Mouse (Mus musculus) stomach, postnatal 0 days (tissue): ENCODE data around the gene Itpk1. TPM values are rescaled to one million over a fixed set of nuclear protein-coding genes. Genes with fewer than 3 reads are reported as not detected.

Source experiments
- ATAC-seq: fragments of 200-750 bp; cut with Nextera tagmentation; 2 replicates; pipeline ENCODE4 v1.8.0; 2017; ENCODE audit not compliant: low FRiP score, low TSS enrichment
- DNase-seq: peaks from one replicate; pipeline ENCODE4 v3.0.0-alpha.2; 2016; ENCODE audit warnings: low spot score
- H3K27ac ChIP-seq: fragments of 300-500 bp; sonication (generic); replicated peaks from 2 replicates; pipeline ENCODE4 v1.5.1; 2014; ENCODE audit warnings: mild to moderate bottlenecking, control low read depth
- H3K27me3 ChIP-seq: fragments of 300-500 bp; sonication (generic); 2 replicates; pipeline ENCODE4 v1.6.1; 2014; ENCODE audit warnings: low read length; ENCODE audit not compliant: control insufficient read depth, insufficient read depth
- H3K36me3 ChIP-seq: fragments of 300-500 bp; sonication (generic); 2 replicates; pipeline ENCODE4 v1.6.1; 2014; ENCODE audit warnings: low read length, mixed read lengths; ENCODE audit not compliant: control insufficient read depth, insufficient read depth
- H3K4me1 ChIP-seq: fragments of 300-500 bp; sonication (generic); replicated peaks from 2 replicates; pipeline ENCODE4 v1.6.1; 2014; ENCODE audit warnings: antibody characterized with exemption; ENCODE audit not compliant: control insufficient read depth, insufficient read depth
- H3K4me2 ChIP-seq: fragments of 300-500 bp; sonication (generic); replicated peaks from 2 replicates; pipeline ENCODE4 v1.6.1; 2014; ENCODE audit warnings: low read depth, mild to moderate bottlenecking, control low read depth, moderate library complexity
- H3K4me3 ChIP-seq: fragments of 300-500 bp; sonication (generic); 2 replicates; pipeline ENCODE4 v1.5.1; 2014; ENCODE audit warnings: low read depth, low read length, control low read depth
- H3K9ac ChIP-seq: fragments of 300-500 bp; sonication (generic); 2 replicates; pipeline ENCODE4 v1.6.1; 2014; ENCODE audit warnings: mild to moderate bottlenecking, low read length, control low read depth, mixed read lengths
- H3K9me3 ChIP-seq: fragments of 300-500 bp; sonication (generic); 2 replicates; pipeline ENCODE4 v1.6.1; 2016; ENCODE audit warnings: low read length; ENCODE audit not compliant: control insufficient read depth
- CTCF ChIP-seq: IDR thresholded peaks from 2 replicates; pipeline ENCODE4 v1.5.1; 2016; ENCODE audit warnings: antibody characterized with exemption, low read depth, mild to moderate bottlenecking, moderate library complexity
- EP300 ChIP-seq: optimal IDR thresholded peaks from 2 replicates; pipeline ENCODE3; 2016; ENCODE audit warnings: antibody characterized with exemption
- WGBS: fragments of 180-500 bp; shearing (Covaris S2); extraction: QIAGEN DNeasy Blood & Tissue Kit; methylation state at CpG from one replicate; pipeline ENCODE4 v1.1.7; 2014; 5-methylcytosine and 5-hydroxymethylcytosine counted together
- polyA plus RNA-seq: library from polyadenylated mRNA; unstranded; fragments of >200 nt; fragmentation: Nextera tagmentation; extraction: Ambion mirVana; gene quantifications from 2 replicates; pipeline ENCODE4 v1.2.1, GENCODE M21; 2015

Itpk1 gene
- polyA plus RNA-seq, 1 experiment from 2014 or later: 21.5 TPM

- Histone ChIP-seq H3K9me3 (no peaks in the 10 kb centered on the region), H3K27ac (no peak overlapping the region), H3K36me3 (0 out of 2 replicates have a peak, but pooled peaks cover 3% of the 10 kb centered on the region), H3K4me1 (no peaks in the 10 kb centered on the region), H3K27me3 (no peaks in the 10 kb centered on the region), H3K4me3 (no peak overlapping the region), H3K9ac (no peak overlapping the region), H3K4me2 (no peak overlapping the region)
- TF ChIP-seq CTCF: no peak
- DNase-seq: no peak
- ATAC-seq: no peak
- WGBS: 78% methylated on average over 3 of the region's 3 CpGs
These were observed 119.3 kb downstream of the Itpk1 start for GRCm38 (mm10) chr12:102585390-102585789.

GRCm38 (mm10) chr12:102582441-102582840, 122.3 kb downstream of the Itpk1 start:
- H3K27ac ChIP-seq: no peak overlapping the region
- 0 out of 2 replicates have a peak, but pooled peaks cover 5% of the 10 kb centered on the region for H3K36me3 ChIP-seq
- H3K9ac ChIP-seq: no peak overlapping the region

GRCm38 (mm10) chr12:102581579-102582196, 123.0 kb downstream of the Itpk1 start:
- WGBS: 65% methylated on average over 5 of the region's 5 CpGs
- no peak overlapping the region for H3K4me2 ChIP-seq
- 0 out of 2 replicates have a peak, but pooled peaks cover 5% of the 10 kb centered on the region for H3K36me3 ChIP-seq
- H3K9ac ChIP-seq: no peak overlapping the region
- no peak for TF ChIP-seq CTCF
- TF ChIP-seq EP300: no peak
- no peak overlapping the region for H3K4me3 ChIP-seq
- ATAC-seq (no peak), DNase-seq (no peak)
- H3K4me1 ChIP-seq: no peaks in the 10 kb centered on the region
- no peak overlapping the region for H3K27ac ChIP-seq
- no peaks in the 10 kb centered on the region for H3K27me3 ChIP-seq
- H3K9me3 ChIP-seq: no peaks in the 10 kb centered on the region

More at GRCm38 (mm10) chr12:102582441-102582840, 122.3 kb downstream of the Itpk1 start:
- no peaks in the 10 kb centered on the region for H3K4me1 ChIP-seq
- H3K9me3 ChIP-seq: no peaks in the 10 kb centered on the region
- H3K4me3 ChIP-seq: no peak overlapping the region
- DNase-seq: no peak
- H3K4me2 ChIP-seq: no peak overlapping the region
- no peaks in the 10 kb centered on the region for H3K27me3 ChIP-seq
- no peak for ATAC-seq
- 76% methylated on average over 11 of the region's 11 CpGs for WGBS
- TF ChIP-seq CTCF (no peak), EP300 (no peak)

GRCm38 (mm10) chr12:102579041-102579440, 125.7 kb downstream of the Itpk1 start:
- TF ChIP-seq CTCF (peak; percentile 88), EP300 (no peak)
- WGBS: 53% methylated on average over 6 of the region's 6 CpGs
- peak; percentile 79 for DNase-seq
- Histone ChIP-seq H3K36me3 (peaks cover 2% of the 10 kb centered on the region; the same call in 1 of the 2 replicates), H3K9ac (no peak overlapping the region), H3K4me1 (no peaks in the 10 kb centered on the region), H3K4me2 (no peak overlapping the region), H3K4me3 (no peak overlapping the region), H3K9me3 (no peaks in the 10 kb centered on the region), H3K27ac (no peak overlapping the region), H3K27me3 (no peaks in the 10 kb centered on the region)
- peak; percentile 42; the same call in 1 of the 2 replicates for ATAC-seq

- ATAC-seq: peak; percentile 61
- no peak overlapping the region for H3K27ac ChIP-seq
These were observed 127.9 kb downstream of the Itpk1 start for GRCm38 (mm10) chr12:102576659-102577398.

More at GRCm38 (mm10) chr12:102576659-102577398, 127.9 kb downstream of the Itpk1 start:
- WGBS: 51% methylated on average over 10 of the region's 10 CpGs
- no peak overlapping the region for H3K4me2 ChIP-seq
- no peak overlapping the region for H3K4me3 ChIP-seq
- H3K9me3 ChIP-seq: no peaks in the 10 kb centered on the region
- H3K27me3 ChIP-seq: no peaks in the 10 kb centered on the region
- H3K9ac ChIP-seq: no peak overlapping the region
- no peaks in the 10 kb centered on the region for H3K4me1 ChIP-seq
- TF ChIP-seq CTCF (no peak), EP300 (no peak)
- no peak for DNase-seq
- H3K36me3 ChIP-seq: peaks cover 2% of the 10 kb centered on the region; the same call in 1 of the 2 replicates
